Mouse (Mus musculus): ENCODE results near the gene Trpc5os. TPM values are rescaled to one million over a fixed set of nuclear protein-coding genes. Genes with fewer than 3 reads are reported as not detected.

Trpc5os gene
- total RNA-seq (2021): not detected
- long read RNA-seq, experiment 1: 0 reads
- long read RNA-seq, experiment 2: 0 reads

DNA sequence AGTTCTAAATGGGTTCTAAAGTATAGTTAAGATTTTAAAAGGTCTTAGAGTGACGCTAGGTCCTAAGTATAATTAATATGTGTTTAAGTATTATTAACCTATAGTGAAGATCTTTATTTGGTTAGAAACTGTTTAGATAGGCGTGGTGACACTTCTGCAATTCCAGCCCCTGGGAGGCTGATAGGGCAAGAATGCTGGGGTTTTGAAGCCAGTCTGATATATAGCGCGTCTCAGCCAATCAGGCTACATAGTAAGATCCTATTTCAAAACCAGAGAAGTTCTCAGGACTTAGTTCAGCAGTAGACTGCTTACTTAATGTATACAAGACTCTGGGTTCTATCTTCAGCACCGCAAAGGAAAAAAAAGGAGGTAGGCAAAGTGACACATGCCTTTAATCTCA lies at the start of gene Trpc5os:
TSS of gene Trpc5os (plus strand) at position 301 of the 400 bp plus-strand sequence.
- intact Hi-C loops (cut with DNase I; ENCODE audit: low total_unique reads): no loop called here
- no peak for DNase-seq

DNA sequence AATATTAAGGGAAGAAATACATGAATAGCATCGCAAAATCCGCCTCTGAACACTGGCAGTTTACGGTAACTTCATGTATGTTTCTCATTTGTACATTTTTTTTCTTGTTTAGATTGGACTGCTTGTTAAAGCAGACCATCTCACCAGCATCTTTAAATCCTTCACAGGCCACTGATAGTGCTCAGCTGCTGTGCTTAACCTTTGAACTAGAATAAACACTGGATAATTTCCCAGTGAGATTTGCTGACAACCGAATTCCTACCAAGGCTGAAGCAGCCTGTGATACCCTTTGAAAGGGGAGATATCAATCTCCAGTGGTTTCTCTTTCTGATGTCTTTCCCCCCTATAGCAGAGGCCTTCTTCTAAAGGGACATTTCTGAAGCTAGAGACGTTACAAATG lies 48.3 kb upstream of the Trpc5os start:
- intact Hi-C loops (cut with DNase I; ENCODE audit: low total_unique reads): no loop called here
- no peak for DNase-seq

GRCm38 (mm10) chrX:144420259-144420658 lies 36.1 kb upstream of the Trpc5os start:
- intact Hi-C loops (cut with DNase I; ENCODE audit: low total_unique reads): no loop called here
- DNase-seq: no peak

GRCm38 (mm10) chrX:144421091-144421490 lies 35.3 kb upstream of the Trpc5os start:
- intact Hi-C loops (cut with DNase I; ENCODE audit: low total_unique reads): no loop called here
- no peak for DNase-seq

GRCm38 (mm10) chrX:144423848-144424247 lies 32.5 kb upstream of the Trpc5os start:
- no peak for DNase-seq

GRCm38 (mm10) chrX:144464416-144464815 lies 8.0 kb downstream of the Trpc5os start:
- intact Hi-C loops (cut with DNase I; ENCODE audit: low total_unique reads): no loop called here
- no peak for DNase-seq

More at GRCm38 (mm10) chrX:144423848-144424247, 32.5 kb upstream of the Trpc5os start:
- intact Hi-C loops (cut with DNase I; ENCODE audit: low total_unique reads): no loop called here

DNA sequence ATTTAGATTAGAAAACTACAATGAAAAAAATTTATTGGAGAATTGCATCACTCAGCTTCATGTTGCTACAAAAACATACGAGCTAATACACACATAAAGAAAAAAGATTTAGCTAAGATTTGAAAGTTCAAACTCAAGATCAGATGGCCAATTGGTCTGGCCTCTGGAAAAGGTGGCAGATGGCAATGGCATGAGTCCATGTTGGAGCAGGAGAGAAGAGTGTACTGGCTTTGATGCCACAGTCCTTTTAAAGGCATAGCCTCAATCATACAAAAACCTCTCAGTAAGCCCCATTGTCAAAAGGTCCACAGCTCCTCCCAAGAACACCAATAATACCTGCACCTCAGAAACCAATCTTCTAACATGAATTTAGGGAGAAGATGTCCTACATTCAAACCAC lies 35.0 kb downstream of the Trpc5os start:
- intact Hi-C loops (cut with DNase I; ENCODE audit: low total_unique reads): no loop called here
- DNase-seq: no peak

DNA sequence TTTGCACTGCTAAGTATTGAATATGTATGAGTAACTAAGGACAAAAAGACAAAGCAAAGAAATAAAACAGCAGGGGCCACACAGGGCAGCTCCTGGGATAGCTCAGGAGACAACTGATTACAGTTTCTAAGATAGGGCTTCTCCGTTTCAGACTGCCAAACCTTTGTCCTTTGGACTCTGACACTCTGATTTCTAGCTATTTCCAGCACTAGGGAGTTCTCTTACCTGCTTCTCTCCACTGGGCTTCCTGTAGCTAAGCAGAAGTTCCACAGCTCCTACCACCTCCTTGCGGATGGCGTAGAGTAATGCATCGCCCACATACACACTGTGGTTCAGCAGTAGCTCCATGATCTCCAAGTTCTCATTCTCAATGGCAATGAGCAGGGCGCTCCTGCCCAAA lies 66.9 kb downstream of the Trpc5os start:
- no peak for DNase-seq

DNA sequence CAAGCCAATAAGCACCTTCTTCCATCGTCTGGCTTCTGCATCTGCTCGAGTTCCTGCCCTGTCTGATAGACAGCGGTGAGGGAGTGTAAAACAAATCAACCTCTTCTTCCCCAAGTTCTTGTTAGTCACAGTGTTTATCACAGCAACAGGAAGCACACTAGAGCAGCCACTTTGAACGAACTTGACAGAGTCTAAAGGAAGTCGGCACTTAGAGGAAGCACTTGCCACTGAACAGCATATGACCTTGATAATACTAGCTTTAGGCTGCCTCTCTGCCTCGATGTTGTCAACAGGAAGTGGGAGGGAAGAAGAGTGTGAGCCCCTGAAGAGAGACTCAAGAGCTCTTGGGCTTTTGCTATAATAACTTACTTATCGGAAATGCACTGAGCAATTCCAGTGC lies 69.7 kb downstream of the Trpc5os start:
- no peak for DNase-seq
- intact Hi-C loops (cut with DNase I; ENCODE audit: low total_unique reads): no loop called here

More for the DNA sequence above, 66.9 kb downstream of the Trpc5os start:
- intact Hi-C loops (cut with DNase I; ENCODE audit: low total_unique reads): no loop called here

Other genes with a start within 250 kb of the Trpc5os start
- gene Alg13, start 138.8 kb upstream of the Trpc5os start, total RNA-seq (2021): 1 to 10 TPM; 4.1 to 5.6 TPM
- under 1 TPM; 0.06 to 0.11 TPM for gene Trpc5, start 231.6 kb downstream of the Trpc5os start, total RNA-seq (2021)
- gene Rtl4, start 232.3 kb downstream of the Trpc5os start, total RNA-seq (2021): under 1 TPM; 0.11 to 0.12 TPM